Mouse (Mus musculus) ovary, adult 2 months (tissue): ENCODE data around the gene Gm3336. TPM values are rescaled to one million over a fixed set of nuclear protein-coding genes. Genes with fewer than 3 reads are reported as not detected.

Experiments
- polyA plus RNA-seq: library from polyadenylated mRNA; depleted of rRNA; stranded (reverse); fragments of >200 nt; gene quantifications from 2 replicates; pipeline ENCODE4 v1.2.3, GENCODE M21; 2012; rRNA removed

Gene Gm3336
- polyA plus RNA-seq = 0.60 and 0.89 TPM in 2 replicates

DNA sequence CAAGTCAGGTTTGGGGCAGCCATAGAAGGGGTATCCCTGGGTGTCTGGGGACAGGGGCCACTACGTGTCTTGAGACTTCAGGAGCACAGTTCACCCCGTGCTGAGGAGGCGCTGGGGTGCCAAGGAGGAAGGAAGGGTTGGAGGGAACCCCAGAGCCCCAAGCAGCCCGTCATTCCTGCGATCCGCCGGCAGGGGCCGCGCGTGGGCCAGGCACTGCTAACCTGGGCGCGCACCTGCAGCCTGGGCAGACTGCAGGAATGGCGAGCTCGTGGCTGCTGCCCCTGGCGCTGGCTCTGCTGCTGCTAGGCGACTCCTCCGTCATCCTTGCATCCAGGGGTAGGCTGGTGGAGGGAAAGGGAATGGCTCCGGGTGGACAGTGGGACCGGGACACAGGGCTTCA, at the start of gene Gm3336:
TSS of gene Gm3336 (plus strand) at position 247 of the 400 bp plus-strand sequence.

DNA sequence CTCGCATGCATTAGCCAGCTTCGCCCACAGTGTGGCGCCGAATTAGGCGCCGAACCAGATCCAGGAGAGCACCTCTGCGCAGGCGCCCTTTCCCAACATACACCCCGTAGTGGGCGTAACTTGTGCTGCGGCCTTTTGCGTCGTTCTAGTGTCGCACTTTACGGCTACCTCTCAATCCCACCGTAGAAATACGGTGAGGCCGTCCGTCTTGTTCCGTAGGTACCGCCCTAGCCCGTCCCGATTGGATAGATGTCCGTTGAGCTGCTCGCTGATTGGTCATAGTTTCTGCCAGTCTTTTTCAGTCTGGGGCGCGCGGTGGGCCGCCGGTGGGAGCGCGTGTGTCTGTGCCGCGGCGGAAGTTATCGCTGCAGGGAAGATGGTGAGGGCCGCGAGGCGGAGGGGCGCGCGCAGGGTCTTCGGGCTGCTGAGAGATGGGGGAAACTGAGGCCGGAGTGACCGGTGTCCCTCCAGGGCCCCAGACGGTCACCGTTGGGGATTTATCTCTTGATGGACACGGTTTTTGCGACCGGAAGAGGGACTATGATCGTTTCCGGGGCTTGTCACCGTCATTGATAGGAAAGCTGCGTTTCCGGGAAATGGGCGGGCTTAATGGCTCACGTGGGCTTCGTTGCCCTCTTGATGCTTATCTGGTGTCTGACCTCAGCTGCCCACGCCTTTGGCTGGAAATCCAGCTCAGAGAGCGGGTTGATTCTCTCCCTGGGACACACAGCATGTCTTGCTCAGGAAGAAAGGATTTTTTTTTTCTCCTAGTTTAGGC, 45.1 kb upstream of the Gm3336 start, which contains the start of gene Lsm4:
TSS of gene Lsm4 (plus strand) at position 170 of the 778 bp plus-strand sequence.

DNA sequence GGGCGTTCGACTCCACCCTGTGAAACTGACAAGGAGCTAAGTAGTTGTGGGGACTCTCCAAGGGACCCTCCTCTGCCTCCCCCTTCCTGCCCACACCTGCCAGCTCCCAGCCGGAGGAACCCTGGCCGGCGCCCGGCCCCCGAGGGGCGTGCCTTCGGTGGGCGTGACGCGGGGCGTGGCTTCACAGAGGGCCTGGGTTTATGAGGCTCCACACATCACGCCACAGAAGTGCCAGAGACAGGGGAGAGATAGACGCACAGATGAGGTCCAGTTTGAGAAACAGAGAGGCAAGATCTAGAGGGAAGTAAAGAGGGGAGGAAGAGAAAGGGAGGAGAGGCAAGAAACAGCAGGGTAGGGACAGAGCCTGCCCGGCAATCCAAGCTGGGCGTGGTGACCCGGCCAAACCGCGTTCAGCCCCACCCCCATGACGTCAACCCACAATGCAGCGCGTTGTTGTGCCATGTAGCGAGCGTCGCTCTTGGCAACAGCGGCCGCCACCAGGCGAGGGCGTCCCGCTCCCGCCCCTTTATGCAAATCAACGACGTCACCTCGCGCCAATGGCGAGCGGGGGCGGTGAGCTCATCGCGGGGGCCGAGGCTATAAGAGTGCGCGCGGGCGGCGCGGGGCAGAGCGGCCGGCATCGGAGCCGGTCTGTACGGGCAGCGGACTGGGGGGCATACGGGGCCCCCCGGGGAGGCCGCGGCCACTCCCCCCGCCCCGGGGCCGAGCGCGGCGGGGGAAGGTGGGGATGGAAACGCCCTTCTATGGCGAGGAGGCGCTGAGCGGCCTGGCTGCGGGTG, 19.8 kb upstream of the Gm3336 start, which contains the start of gene Jund:
TSS of gene Jund (plus strand) at position 640 of the 800 bp plus-strand sequence.

GRCm38 (mm10) chr8:70703287-70703686, 15.1 kb upstream of the Gm3336 start, which contains the start of gene Iqcn:
Gene Iqcn, plus strand, starts transcription at chr8:70703457.

DNA sequence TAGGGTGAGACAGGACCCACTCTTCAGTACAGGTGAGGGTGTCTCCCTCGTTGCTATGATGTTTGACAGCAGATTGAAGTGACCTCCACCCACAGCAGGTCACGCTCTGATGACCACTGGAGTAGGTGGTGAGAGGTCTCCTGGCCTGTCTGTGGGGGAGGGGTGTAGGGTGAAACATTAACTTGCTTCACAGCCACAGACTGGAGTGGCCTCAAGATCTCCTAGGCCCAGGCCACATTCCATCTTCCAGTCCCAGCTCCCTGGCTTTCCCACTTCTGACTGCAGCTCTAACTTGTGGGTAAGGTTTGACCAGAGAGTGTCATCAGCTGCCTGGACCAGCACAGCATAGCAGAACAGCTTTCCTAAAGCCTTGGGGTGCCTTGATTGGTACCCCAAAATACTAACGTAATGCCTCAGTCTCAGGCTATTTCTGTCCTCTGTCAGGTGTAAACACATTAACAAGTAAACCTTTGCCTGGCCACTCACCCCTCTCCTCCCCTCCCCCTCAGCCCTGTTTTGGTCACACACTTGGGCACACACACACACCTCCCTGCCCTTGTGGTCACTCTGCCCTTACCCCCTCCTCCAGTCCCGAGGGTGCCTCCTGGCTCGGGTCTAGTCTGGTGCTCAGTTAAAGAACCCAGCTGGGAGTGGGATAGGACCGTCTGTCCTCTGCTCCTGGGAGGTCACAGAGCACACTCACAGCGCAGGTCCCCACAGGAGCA, 5.3 kb downstream of the Gm3336 start, which contains the start of gene Pde4c:
TSS of gene Pde4c (plus strand) at position 235 of the 725 bp plus-strand sequence.

GRCm38 (mm10) chr8:70754043-70754870, 35.9 kb downstream of the Gm3336 start, which contains the start of gene Rab3a:
Gene Rab3a, plus strand, starts transcription at chr8:70754679.

GRCm38 (mm10) chr8:70760775-70761406, 42.5 kb downstream of the Gm3336 start, which contains the start of gene Mpv17l2:
Gene Mpv17l2, minus strand, starts transcription at chr8:70760946.

Other genes starting within 250 kb of the Gm3336 start
- 132 and 154 TPM in 2 replicates for gene Klhl26, start 241.6 kb upstream of the Gm3336 start, polyA plus RNA-seq
- gene Tmem59l, start 231.2 kb upstream of the Gm3336 start, polyA plus RNA-seq = 2.3 and 4.0 TPM in 2 replicates
- 11.6 and 22.8 TPM in 2 replicates for gene Crlf1, start 225.4 kb upstream of the Gm3336 start, polyA plus RNA-seq
- gene Rex1bd, start 211.8 kb upstream of the Gm3336 start, polyA plus RNA-seq = 333 and 372 TPM in 2 replicates
- 989 and 1,155 TPM in 2 replicates for gene Uba52, start 207.7 kb upstream of the Gm3336 start, polyA plus RNA-seq
- gene Fkbp8, start 190.8 kb upstream of the Gm3336 start, polyA plus RNA-seq = 685 and 705 TPM in 2 replicates
- 70.3 and 97.9 TPM in 2 replicates for gene Kxd1, start 190.6 kb upstream of the Gm3336 start, polyA plus RNA-seq
- 33.7 and 35.4 TPM in 2 replicates for gene Ell, start 179.1 kb upstream of the Gm3336 start, polyA plus RNA-seq
- gene Isyna1, start 124.2 kb upstream of the Gm3336 start, polyA plus RNA-seq = 867 and 914 TPM in 2 replicates
- gene Ssbp4, start 109.7 kb upstream of the Gm3336 start, polyA plus RNA-seq = 426 and 602 TPM in 2 replicates
- gene Lrrc25, start 102.4 kb upstream of the Gm3336 start, polyA plus RNA-seq = 11.0 and 12.7 TPM in 2 replicates
- 11.8 and 16.3 TPM in 2 replicates for gene Gdf15, start 86.1 kb upstream of the Gm3336 start, polyA plus RNA-seq
- gene Pgpep1, start 58.2 kb upstream of the Gm3336 start, polyA plus RNA-seq = 100 and 112 TPM in 2 replicates
- 179 and 190 TPM in 2 replicates for gene Lsm4, start 45.3 kb upstream of the Gm3336 start, polyA plus RNA-seq
- 689 and 1,003 TPM in 2 replicates for gene Jund, start 19.6 kb upstream of the Gm3336 start, polyA plus RNA-seq
- gene Iqcn, start 15.1 kb upstream of the Gm3336 start, polyA plus RNA-seq = 0.03 TPM in 2 replicates
- gene Pde4c, start 5.2 kb downstream of the Gm3336 start, polyA plus RNA-seq = 3.5 and 6.5 TPM in 2 replicates
- 50.0 and 67.9 TPM in 2 replicates for gene Rab3a, start 36.1 kb downstream of the Gm3336 start, polyA plus RNA-seq
- 210 and 274 TPM in 2 replicates for gene Mpv17l2, start 42.4 kb downstream of the Gm3336 start, polyA plus RNA-seq
- gene Pik3r2, start 58.2 kb downstream of the Gm3336 start, polyA plus RNA-seq = 322 and 352 TPM in 2 replicates
- gene Mast3, start 86.5 kb downstream of the Gm3336 start, polyA plus RNA-seq = 111 and 132 TPM in 2 replicates
- gene Il12rb1, start 89.9 kb downstream of the Gm3336 start, polyA plus RNA-seq = 1.1 and 1.5 TPM in 2 replicates
- 97.4 and 114 TPM in 2 replicates for gene Arrdc2, start 121.2 kb downstream of the Gm3336 start, polyA plus RNA-seq
- 7.1 and 9.1 TPM in 2 replicates for gene Kcnn1, start 144.7 kb downstream of the Gm3336 start, polyA plus RNA-seq
- 65.2 and 65.7 TPM in 2 replicates for gene Ccdc124, start 155.4 kb downstream of the Gm3336 start, polyA plus RNA-seq
- 0.64 and 0.89 TPM in 2 replicates for gene Slc5a5, start 174.2 kb downstream of the Gm3336 start, polyA plus RNA-seq
- 10,537 and 11,448 TPM in 2 replicates for gene Rpl18a, start 178.9 kb downstream of the Gm3336 start, polyA plus RNA-seq
- 125 and 138 TPM in 2 replicates for gene Map1s, start 187.4 kb downstream of the Gm3336 start, polyA plus RNA-seq